Mouse (Mus musculus): ENCODE results near the gene Ptpn11. TPM values are rescaled to one million over a fixed set of nuclear protein-coding genes. Genes with fewer than 3 reads are reported as not detected.

Ptpn11 gene
- polyA plus RNA-seq, 1 experiment: 78.7 TPM

DNA sequence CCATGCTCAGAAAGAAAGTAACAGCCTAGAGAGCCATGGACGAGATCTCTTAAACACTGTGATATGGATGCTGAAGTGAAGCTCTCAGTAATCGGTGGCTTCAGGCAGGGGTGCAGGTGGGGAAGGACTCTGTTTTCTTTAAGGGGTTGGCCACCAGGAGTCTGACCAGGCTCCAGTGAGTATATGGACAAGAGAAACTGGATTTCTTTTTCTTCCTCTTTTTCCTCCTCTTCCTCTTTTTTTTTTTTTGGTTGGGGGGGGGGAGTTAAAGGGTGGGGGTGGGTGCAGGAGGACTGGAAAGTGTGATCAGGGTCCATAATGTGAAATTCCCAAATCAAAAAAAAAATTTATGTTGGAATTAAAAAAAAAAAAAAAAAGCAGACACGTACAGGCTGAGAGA is 68.6 kb downstream of the Ptpn11 start:
- Histone ChIP-seq H3K4me2 (ENCODE audit: low read depth) (no peak overlapping the region), H3K79me2 (ENCODE audit: control insufficient read depth, insufficient read depth) (no peaks in the 10 kb centered on the region), H3ac (ENCODE audit: control insufficient read depth, insufficient read length) (no peak overlapping the region), H3K36me3 (ENCODE audit: control insufficient read depth, insufficient read depth) (no peaks in the 10 kb centered on the region), H3K27me3 (ENCODE audit: control insufficient read depth, insufficient read depth, insufficient read length) (no peaks in the 10 kb centered on the region), H3K4me3 (no peak overlapping the region)
- no peak for TF ChIP-seq POLR2A (IDR thresholded peaks at IDR 0.05; ENCODE audit: insufficient read length, low read depth)
- no peak for TF ChIP-seq USF1 (IDR thresholded peaks at IDR 0.05; ENCODE audit: low read depth)
- no peak for TF ChIP-seq CEBPB (IDR thresholded peaks at IDR 0.05; ENCODE audit: insufficient read depth, poor library complexity, severe bottlenecking)
- no peak for TF ChIP-seq MYOD1 (IDR thresholded peaks at IDR 0.05; ENCODE audit: control insufficient read depth in 1 of 3, insufficient read length in 2 of 3, low read depth in 2 of 3)
- no peak for TF ChIP-seq E2F4 (IDR thresholded peaks at IDR 0.05; ENCODE audit: insufficient read depth)
- TF ChIP-seq REST (IDR thresholded peaks at IDR 0.05; ENCODE audit: insufficient read depth, insufficient read length): no peak

DNA sequence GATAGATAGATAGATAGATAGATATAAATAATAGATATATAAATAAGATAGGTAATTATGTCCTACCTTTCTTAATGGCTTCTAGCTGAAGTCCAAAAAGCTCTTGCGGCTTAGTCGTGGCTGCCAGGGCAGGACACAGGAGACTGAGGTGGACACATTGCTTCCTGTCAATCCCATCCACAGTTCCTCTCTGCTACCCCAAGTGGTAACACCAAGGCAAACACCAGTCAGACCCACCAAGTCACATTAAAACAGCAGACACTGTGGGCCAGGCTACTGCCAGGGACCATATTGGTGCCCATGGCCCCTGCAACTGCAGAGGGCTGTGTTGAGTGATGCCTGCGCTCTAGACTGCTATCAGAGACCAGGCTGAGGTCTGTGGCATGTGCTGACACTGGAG is 69.2 kb downstream of the Ptpn11 start:
- Histone ChIP-seq H3K36me3 (ENCODE audit: control insufficient read depth, insufficient read depth) (no peaks in the 10 kb centered on the region), H3K27me3 (ENCODE audit: control insufficient read depth, insufficient read depth, insufficient read length) (no peaks in the 10 kb centered on the region), H3K79me2 (ENCODE audit: control insufficient read depth, insufficient read depth) (no peaks in the 10 kb centered on the region), H3K4me2 (ENCODE audit: low read depth) (no peak overlapping the region), H3K4me3 (no peak overlapping the region), H3ac (ENCODE audit: control insufficient read depth, insufficient read length) (no peak overlapping the region)
- peak; percentile 12 for TF ChIP-seq POLR2AphosphoS2 (IDR thresholded peaks at IDR 0.05; ENCODE audit: insufficient read length, low read depth)
- TF ChIP-seq MAX (IDR thresholded peaks at IDR 0.05; ENCODE audit: low read depth): no peak

DNA sequence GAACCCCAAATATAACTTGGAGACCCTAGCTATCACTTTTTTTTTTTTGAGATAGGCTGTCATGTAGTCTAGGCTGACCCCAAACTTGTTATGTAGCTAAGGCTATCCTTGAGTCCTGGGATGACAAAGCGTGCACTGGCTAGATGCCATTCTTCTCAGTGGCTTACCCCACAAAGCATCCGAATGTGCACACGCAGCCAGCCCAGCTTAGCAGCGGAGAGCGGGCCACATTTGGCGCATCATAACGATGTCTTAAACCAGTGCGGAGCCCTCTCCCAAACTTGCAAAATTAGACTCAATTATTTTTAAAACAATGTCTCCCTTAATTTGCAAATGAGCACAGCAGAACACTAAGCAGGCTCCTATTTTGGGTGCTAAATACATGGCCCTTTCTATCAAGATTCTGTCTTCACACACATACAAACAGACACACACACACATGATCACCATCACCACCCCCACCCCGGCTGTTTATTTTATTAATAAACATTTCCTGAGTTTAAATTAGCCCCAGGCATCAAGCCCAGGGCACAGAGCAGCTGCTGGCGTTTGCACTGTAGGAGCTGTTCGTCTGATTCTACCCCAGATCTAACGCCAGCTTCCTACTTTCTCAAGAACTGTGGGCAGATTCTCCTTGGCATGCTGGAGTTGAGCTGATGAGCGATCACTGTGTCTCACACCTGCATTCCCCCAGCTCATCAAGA is 71.7 kb downstream of the Ptpn11 start:
- H3K27me3 ChIP-seq (ENCODE audit: control insufficient read depth, insufficient read depth, insufficient read length): no peaks in the 10 kb centered on the region
- H3K36me3 ChIP-seq (ENCODE audit: control insufficient read depth, insufficient read depth): no peaks in the 10 kb centered on the region
- TF ChIP-seq MYOD1 (IDR thresholded peaks at IDR 0.05; ENCODE audit: control insufficient read depth in 1 of 3, insufficient read length in 2 of 3, low read depth in 2 of 3): no peak
- no peak for TF ChIP-seq MAX (IDR thresholded peaks at IDR 0.05; ENCODE audit: low read depth)
- no peak for TF ChIP-seq MYOG (IDR thresholded peaks at IDR 0.05; ENCODE audit: control insufficient read depth in 1 of 3, insufficient read depth in 1 of 3, insufficient read length in 2 of 3, low read depth in 2 of 3)
- TF ChIP-seq TCF12 (IDR thresholded peaks at IDR 0.05; ENCODE audit: insufficient read depth, poor library complexity, severe bottlenecking): no peak
- no peaks in the 10 kb centered on the region for H3K79me2 ChIP-seq (ENCODE audit: control insufficient read depth, insufficient read depth)
- no peak overlapping the region for H3K4me3 ChIP-seq
- no peak overlapping the region for H3ac ChIP-seq (ENCODE audit: control insufficient read depth, insufficient read length)
- H3K4me2 ChIP-seq (ENCODE audit: low read depth): no peak overlapping the region

DNA sequence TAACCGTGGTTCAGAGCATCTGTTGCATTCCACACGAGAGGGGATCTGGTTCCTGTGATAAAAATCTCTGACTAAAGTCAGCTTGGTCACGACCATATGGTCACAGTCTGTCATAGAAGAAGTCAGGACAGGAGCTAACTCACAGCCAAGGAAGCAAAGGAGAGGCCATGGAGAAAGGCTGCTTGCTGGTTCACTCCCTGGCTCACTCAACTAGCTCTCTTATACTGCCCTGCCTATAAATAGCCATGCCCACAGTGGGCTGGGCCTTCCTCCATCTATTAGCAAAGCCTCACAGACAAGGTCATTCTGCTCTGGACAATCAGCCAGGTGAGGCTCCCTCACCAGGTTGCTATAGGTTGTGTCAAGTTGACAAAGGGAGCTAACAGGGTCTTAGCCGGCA is 72.9 kb downstream of the Ptpn11 start:
- TF ChIP-seq USF1 (IDR thresholded peaks at IDR 0.05; ENCODE audit: low read depth): no peak
- no peak for TF ChIP-seq POLR2AphosphoS2 (IDR thresholded peaks at IDR 0.05; ENCODE audit: insufficient read length, low read depth)
- no peak for TF ChIP-seq MYOG (IDR thresholded peaks at IDR 0.05; ENCODE audit: control insufficient read depth in 1 of 3, insufficient read depth in 1 of 3, insufficient read length in 2 of 3, low read depth in 2 of 3)
- no peak for TF ChIP-seq E2F4 (IDR thresholded peaks at IDR 0.05; ENCODE audit: insufficient read depth)
- TF ChIP-seq SRF (IDR thresholded peaks at IDR 0.05; ENCODE audit: control insufficient read depth, insufficient read length, low read depth): no peak
- TF ChIP-seq POLR2A (IDR thresholded peaks at IDR 0.05; ENCODE audit: insufficient read length, low read depth): no peak
- TF ChIP-seq TCF3 (IDR thresholded peaks at IDR 0.05; ENCODE audit: insufficient read length, low read depth): no peak
- TF ChIP-seq TCF12 (IDR thresholded peaks at IDR 0.05; ENCODE audit: insufficient read depth, poor library complexity, severe bottlenecking): no peak
- no peak for TF ChIP-seq CEBPB (IDR thresholded peaks at IDR 0.05; ENCODE audit: insufficient read depth, poor library complexity, severe bottlenecking)

DNA sequence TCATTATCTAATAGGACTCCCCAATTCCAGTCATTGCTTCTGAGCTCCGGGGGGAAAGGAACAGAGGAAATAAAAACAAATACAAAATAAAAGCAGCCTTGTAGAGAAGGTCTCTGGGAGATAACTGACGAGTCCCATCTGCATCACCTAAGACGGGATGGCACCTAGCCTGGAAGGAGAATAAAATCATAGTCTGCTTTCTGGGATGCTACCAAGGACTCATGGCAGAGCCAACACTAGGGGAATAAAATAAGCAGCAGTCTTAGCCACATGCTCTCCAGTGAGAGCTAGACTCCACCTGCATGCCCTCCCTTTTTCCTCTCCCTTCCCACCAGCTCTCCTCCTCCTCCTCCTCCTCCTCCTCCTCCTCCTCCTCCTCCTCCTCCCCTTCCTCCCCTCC is 74.3 kb downstream of the Ptpn11 start:
- Histone ChIP-seq H3K36me3 (ENCODE audit: control insufficient read depth, insufficient read depth) (no peaks in the 10 kb centered on the region), H3K27me3 (ENCODE audit: control insufficient read depth, insufficient read depth, insufficient read length) (no peaks in the 10 kb centered on the region), H3K79me2 (ENCODE audit: control insufficient read depth, insufficient read depth) (no peaks in the 10 kb centered on the region), H3K4me3 (no peak overlapping the region), H3ac (ENCODE audit: control insufficient read depth, insufficient read length) (no peak overlapping the region), H3K4me2 (ENCODE audit: low read depth) (no peak overlapping the region)
- TF ChIP-seq TCF3 (IDR thresholded peaks at IDR 0.05; ENCODE audit: insufficient read length, low read depth): no peak
- no peak for TF ChIP-seq MAX (IDR thresholded peaks at IDR 0.05; ENCODE audit: low read depth)

More for the DNA sequence above, 72.9 kb downstream of the Ptpn11 start:
- Histone ChIP-seq H3K27me3 (ENCODE audit: control insufficient read depth, insufficient read depth, insufficient read length) (no peaks in the 10 kb centered on the region), H3ac (ENCODE audit: control insufficient read depth, insufficient read length) (no peak overlapping the region), H3K4me3 (no peak overlapping the region), H3K4me2 (ENCODE audit: low read depth) (no peak overlapping the region), H3K36me3 (ENCODE audit: control insufficient read depth, insufficient read depth) (no peaks in the 10 kb centered on the region), H3K79me2 (ENCODE audit: control insufficient read depth, insufficient read depth) (no peaks in the 10 kb centered on the region)

All from myocyte (in vitro differentiated cells).